Mouse (Mus musculus) neural tube, embryonic 13.5 days (tissue): ENCODE measurements at regions not wholly inside any gene's neighbourhood (a gene's known extent, or its start where the extent isn't known, plus 50 kb on each side); places are given as distances from the start of the nearest gene placed in this dataset.

ENCODE experiments used
- ATAC-seq: fragments of 200-750 bp; cut with Nextera tagmentation; 2 replicates; pipeline ENCODE4 v1.8.0; 2017; ENCODE audit warnings: low read depth, mild to moderate bottlenecking, moderate TSS enrichment, moderate library complexity
- H3K27ac ChIP-seq: fragments of 300-500 bp; sonication (generic); replicated peaks from 2 replicates; pipeline ENCODE4 v1.5.1; 2015; ENCODE audit warnings: moderate library complexity, mild to moderate bottlenecking, inconsistent platforms
- H3K27me3 ChIP-seq: fragments of 300-500 bp; sonication (generic); 2 replicates; pipeline ENCODE4 v1.6.1; 2015; ENCODE audit warnings: mild to moderate bottlenecking, inconsistent platforms
- H3K36me3 ChIP-seq: fragments of 300-500 bp; sonication (generic); 2 replicates; pipeline ENCODE4 v1.6.1; 2015; ENCODE audit warnings: mild to moderate bottlenecking, inconsistent platforms
- H3K4me1 ChIP-seq: fragments of 300-500 bp; sonication (generic); replicated peaks from 2 replicates; pipeline ENCODE4 v1.6.1; 2015; ENCODE audit warnings: inconsistent platforms
- H3K4me2 ChIP-seq: fragments of 300-500 bp; sonication (generic); 2 replicates; pipeline ENCODE4 v1.6.1; 2015; ENCODE audit warnings: inconsistent platforms, mild to moderate bottlenecking, moderate library complexity
- H3K4me3 ChIP-seq: fragments of 300-500 bp; sonication (generic); 2 replicates; pipeline ENCODE4 v1.5.1; 2015; ENCODE audit warnings: mild to moderate bottlenecking, inconsistent platforms
- H3K9ac ChIP-seq: fragments of 300-500 bp; sonication (generic); 2 replicates; pipeline ENCODE4 v1.6.1; 2015; ENCODE audit warnings: moderate library complexity, mild to moderate bottlenecking, inconsistent platforms
- H3K9me3 ChIP-seq: fragments of 300-500 bp; sonication (generic); 2 replicates; pipeline ENCODE4 v1.6.1; 2016; ENCODE audit warnings: inconsistent platforms
- WGBS: fragments of 180-500 bp; shearing (Covaris S2); methylation state at CpG from one replicate; pipeline ENCODE4 v1.1.7; 2015; 5-methylcytosine and 5-hydroxymethylcytosine counted together

DNA sequence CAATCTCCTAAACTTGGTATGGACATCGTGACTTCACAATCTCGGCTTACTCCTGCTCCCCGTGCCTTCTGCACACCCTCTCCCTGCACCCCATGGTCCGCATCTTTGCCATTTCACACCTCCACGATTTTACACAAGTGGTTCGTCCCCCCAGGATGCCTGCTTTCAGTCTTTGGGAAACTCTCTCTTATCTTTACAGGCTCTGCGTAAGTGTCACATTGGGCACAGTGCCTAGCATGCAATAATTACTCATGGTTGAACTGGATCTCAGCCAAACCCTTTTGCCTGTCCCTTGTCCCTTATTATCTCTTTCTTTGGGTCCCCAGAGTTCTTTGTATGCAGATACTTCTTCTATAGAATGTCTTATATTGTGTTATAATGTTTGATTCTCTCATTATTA is 166.2 kb upstream of the Habp2 start:
- no peak overlapping the region for H3K9ac ChIP-seq
- H3K4me2 ChIP-seq, result no peak overlapping the region
- H3K9me3 ChIP-seq, result 0 out of 2 replicates have a peak, but pooled peaks cover 7% of the 10 kb centered on the region
- H3K4me1 ChIP-seq, result peaks cover 9% of the 10 kb centered on the region
- H3K27ac ChIP-seq, result no peak overlapping the region
- ATAC-seq, result no peak
- H3K27me3 ChIP-seq, result no peaks in the 10 kb centered on the region
- 81% methylated on average over 7 of the region's 7 CpGs for WGBS
- no peak overlapping the region for H3K4me3 ChIP-seq
- no peaks in the 10 kb centered on the region for H3K36me3 ChIP-seq

DNA sequence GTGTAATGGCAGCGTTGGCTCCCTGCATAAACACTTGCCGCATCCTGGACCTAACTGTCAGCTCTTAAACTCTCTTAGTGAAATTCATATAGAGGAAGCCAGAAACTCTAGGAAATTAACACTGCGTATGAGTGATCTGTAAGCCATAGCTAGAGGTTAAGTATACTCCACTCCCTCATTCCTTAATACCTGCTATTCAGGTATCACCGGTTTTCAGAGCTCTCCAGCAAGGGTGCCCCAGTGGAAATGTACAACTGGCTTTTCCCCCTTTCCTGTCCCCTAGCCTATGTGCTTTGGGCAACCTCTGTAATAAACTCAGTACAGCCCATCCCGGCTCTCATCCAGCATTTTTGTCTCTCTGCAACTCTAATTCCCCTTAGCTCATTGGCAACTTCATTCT is 164.8 kb upstream of the Habp2 start:
- Histone ChIP-seq H3K4me3 (no peak overlapping the region), H3K27ac (no peak overlapping the region), H3K4me1 (no peaks in the 10 kb centered on the region), H3K9me3 (0 out of 2 replicates have a peak, but pooled peaks cover 7% of the 10 kb centered on the region), H3K36me3 (no peaks in the 10 kb centered on the region), H3K27me3 (peaks cover 3% of the 10 kb centered on the region; the same call in 1 of the 2 replicates), H3K4me2 (no peak overlapping the region), H3K9ac (no peak overlapping the region)
- ATAC-seq, result no peak
- WGBS, result 91% methylated on average over 5 of the region's 5 CpGs

DNA sequence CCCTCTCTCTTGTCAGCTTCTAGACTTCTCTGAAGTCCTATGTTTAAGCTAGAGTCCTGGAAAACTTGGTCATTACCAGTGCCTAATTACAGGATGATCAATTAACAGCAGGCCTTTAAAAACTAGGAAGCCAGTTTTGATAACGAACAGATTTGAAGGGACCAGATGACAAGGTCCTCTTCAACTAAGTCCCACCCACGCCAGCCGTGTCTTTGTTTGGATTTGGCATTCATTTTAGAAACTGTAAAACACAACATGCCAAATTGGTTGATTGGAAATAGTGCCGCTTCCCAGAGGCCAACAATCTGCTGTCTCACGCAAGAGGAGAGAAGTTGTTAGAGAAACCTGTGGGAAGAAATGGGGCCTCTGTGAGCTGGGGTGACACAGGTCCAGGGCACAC is 155.4 kb upstream of the Habp2 start:
- no peak for ATAC-seq
- peaks cover 32% of the 10 kb centered on the region for H3K4me1 ChIP-seq
- WGBS, result 75% methylated on average over 5 of the region's 5 CpGs
- no peak overlapping the region for H3K4me2 ChIP-seq
- H3K9me3 ChIP-seq, result no peaks in the 10 kb centered on the region
- no peak overlapping the region for H3K4me3 ChIP-seq
- no peaks in the 10 kb centered on the region for H3K36me3 ChIP-seq
- H3K27me3 ChIP-seq, result peaks cover 48% of the 10 kb centered on the region
- no peak overlapping the region for H3K27ac ChIP-seq
- no peak overlapping the region for H3K9ac ChIP-seq

DNA sequence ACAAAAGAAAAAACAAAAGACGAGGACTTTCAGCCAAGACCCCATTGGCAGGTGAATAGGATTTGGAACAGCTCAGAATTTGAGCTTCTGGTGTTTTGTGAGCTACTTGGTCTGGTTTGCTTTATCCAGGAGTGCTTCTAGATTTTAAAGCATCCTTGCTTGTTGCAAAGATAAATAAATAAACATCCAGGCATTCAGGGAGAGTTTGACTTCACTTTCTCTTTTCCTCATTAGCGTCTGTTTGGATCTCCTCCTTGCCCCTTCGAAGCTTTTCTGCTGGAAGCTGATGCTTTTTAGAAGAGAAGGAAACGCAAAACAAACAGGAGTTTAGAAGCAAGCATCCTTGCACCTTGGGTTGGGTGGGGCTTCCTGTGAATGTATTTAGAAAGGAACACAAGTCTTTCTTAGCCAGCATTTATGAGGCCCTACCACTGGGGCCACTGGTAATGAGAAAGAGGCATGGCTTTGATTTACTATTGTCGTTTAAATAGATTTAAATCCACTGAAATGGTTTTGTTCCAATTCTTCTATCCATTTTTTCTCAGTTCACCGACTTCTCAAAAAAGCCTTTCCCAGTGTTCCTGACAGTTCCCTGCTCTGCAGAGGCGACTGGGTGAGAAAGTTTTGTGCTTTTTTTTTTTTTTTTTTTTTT is 153.9 kb upstream of the Habp2 start:
- no peaks in the 10 kb centered on the region for H3K36me3 ChIP-seq
- ATAC-seq, result no peak
- H3K9me3 ChIP-seq, result no peaks in the 10 kb centered on the region
- peaks cover 53% of the 10 kb centered on the region for H3K27me3 ChIP-seq
- no peak overlapping the region for H3K27ac ChIP-seq
- WGBS, result 5% methylated on average over 7 of the region's 7 CpGs
- H3K4me2 ChIP-seq, result 0 out of 2 replicates have a peak overlapping the region, but pooled peaks have one; percentile 7
- H3K4me3 ChIP-seq, result no peak overlapping the region
- H3K4me1 ChIP-seq, result peaks cover 32% of the 10 kb centered on the region
- no peak overlapping the region for H3K9ac ChIP-seq

DNA sequence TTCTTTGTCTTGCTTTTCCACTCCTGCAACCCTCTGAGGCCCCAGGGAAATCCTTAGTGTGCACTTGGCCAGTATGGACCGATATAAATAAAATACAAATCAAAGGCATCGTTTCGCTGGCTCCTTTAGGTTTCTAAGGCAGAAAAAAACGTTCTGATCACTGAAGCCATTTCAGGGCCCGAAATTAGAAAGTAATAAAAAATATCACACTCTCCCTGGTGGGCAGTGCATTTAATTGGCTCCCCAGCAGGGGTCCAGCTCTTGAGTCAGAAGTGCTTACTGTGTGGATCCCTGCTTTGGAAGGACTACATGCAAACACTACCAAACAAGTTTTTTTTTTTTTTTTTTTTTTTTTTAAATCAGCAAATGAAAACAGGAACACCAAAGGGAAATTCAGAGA is 153.4 kb upstream of the Habp2 start:
- Histone ChIP-seq H3K9ac (no peak overlapping the region), H3K4me1 (peaks cover 32% of the 10 kb centered on the region), H3K36me3 (no peaks in the 10 kb centered on the region), H3K4me2 (no peak overlapping the region), H3K27ac (no peak overlapping the region), H3K27me3 (peaks cover 53% of the 10 kb centered on the region), H3K4me3 (no peak overlapping the region), H3K9me3 (no peaks in the 10 kb centered on the region)
- no peak for ATAC-seq
- WGBS, result 3% methylated on average over 5 of the region's 5 CpGs

DNA sequence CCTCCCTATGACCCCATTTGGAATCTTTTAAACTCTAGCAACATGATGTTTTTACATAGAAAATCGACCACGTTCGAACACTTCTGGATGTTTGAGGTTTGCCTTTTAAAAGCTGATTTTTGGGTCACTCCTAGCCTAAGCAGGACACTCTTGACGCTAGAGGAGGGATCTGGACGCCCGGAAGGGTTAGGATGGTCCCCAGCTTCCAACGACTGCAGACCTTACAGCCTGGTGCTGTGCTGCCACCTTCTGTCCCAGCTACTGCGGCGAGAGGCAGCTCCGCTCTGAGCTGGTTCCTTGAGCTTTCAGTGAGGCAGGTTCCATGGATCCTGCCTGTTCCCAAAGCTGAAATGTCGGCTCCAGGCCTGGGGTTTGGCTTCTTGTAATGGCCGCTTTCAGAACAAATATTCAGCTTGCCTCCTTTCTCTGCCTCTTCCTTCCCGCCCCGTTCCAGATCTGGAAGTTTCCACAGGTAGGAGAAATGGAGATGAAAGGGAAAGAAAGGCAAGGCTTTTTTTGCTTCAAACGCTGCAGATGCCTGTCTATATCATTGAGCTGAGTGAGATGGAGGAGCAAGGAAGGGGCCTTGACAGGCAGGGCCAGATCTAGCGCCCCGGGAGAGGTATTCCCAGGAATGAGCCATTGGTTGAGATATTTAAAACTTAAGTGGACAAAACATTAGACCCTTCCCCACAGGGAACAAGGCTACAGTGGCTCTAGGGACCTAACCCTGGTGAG is 152.7 kb upstream of the Habp2 start:
- Histone ChIP-seq H3K36me3 (no peaks in the 10 kb centered on the region), H3K4me3 (no peak overlapping the region), H3K4me1 (peaks cover 32% of the 10 kb centered on the region), H3K4me2 (peak overlapping the region; percentile 32), H3K9ac (no peak overlapping the region), H3K27me3 (peaks cover 53% of the 10 kb centered on the region), H3K9me3 (no peaks in the 10 kb centered on the region), H3K27ac (no peak overlapping the region)
- peak; percentile 89 for ATAC-seq
- WGBS, result 13% methylated on average over 17 of the region's 17 CpGs

DNA sequence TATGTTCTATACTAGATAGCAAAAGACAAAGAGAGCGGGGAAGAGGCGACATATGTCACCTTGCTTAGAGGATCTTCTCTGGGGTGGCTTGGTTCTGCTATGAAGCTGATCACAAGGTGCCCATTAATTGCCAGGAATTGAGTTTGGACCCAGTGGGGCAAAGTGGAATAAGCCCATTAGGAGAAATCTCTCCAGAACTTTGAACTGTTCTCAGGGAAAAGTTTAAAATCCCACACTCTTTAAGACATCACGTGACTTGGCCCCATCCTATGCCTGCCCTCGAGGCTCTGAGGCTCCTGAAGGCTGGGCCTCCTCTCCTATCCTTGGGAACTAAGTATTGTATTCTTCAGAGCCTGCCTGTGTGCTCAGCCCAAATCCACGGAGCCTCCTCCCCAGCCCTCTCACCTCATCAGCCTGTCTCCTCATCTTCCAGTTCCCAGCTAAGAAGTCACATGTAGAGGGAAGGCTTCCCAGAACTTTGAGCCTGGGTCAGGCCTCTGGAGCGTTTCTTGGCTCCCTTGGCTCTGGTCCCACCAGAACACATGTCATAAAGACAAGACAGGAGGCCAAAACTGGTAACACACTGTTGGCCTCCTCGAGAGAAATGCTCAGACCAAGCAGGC is 151.5 kb upstream of the Habp2 start:
- Histone ChIP-seq H3K9ac (no peak overlapping the region), H3K27ac (no peak overlapping the region), H3K4me3 (no peak overlapping the region), H3K36me3 (no peaks in the 10 kb centered on the region), H3K4me1 (peaks cover 32% of the 10 kb centered on the region), H3K9me3 (no peaks in the 10 kb centered on the region), H3K4me2 (no peak overlapping the region), H3K27me3 (peaks cover 49% of the 10 kb centered on the region)
- no peak for ATAC-seq
- 82% methylated on average over 7 of the region's 7 CpGs for WGBS

DNA sequence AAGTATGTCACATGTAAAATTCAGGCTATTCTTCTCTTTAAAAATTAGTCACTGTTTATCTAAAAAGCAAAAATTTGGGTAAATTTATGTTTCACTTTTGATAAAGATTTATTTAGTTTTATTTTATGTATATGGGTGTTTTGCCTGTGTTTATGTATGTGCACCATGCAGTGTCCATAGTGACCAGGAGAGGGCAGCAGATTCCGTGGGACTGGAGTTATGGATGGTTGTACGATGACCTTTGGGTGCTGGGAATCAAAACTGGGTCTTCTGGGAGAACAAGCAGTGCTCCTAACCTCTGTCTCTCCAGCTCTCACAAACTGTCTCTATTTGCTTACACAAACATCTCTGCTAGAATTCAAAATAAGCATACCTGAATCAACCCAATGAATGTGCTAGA is 146.4 kb upstream of the Habp2 start:
- no peak overlapping the region for H3K4me2 ChIP-seq
- H3K36me3 ChIP-seq, result no peaks in the 10 kb centered on the region; the same call in 1 of the 2 replicates
- H3K4me1 ChIP-seq, result no peaks in the 10 kb centered on the region
- H3K27me3 ChIP-seq, result peaks cover 21% of the 10 kb centered on the region
- H3K9me3 ChIP-seq, result peaks cover 16% of the 10 kb centered on the region; the same call in 1 of the 2 replicates
- no peak overlapping the region for H3K4me3 ChIP-seq
- H3K27ac ChIP-seq, result no peak overlapping the region
- no peak for ATAC-seq
- H3K9ac ChIP-seq, result no peak overlapping the region
- WGBS, result 86% methylated on average over 2 of the region's 2 CpGs

DNA sequence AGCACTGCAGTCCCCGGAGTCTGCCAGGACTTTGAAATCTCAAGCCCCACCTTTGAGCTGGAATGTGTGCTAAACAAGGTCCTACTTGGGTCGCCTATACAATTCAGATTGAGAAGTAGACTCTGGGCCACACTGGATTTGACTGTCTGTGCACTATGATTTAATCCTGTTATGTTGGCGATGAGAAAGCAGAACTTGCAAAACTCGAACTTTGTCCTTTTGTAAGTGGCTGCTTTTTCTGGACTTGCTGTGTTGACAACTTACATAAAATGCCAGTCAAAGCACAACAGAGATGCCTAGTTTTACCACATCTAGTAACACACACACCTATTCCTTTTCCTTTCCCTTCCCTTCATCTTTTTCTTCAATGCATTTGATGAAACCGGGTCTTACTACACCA is 142.7 kb upstream of the Habp2 start:
- ATAC-seq, result no peak
- WGBS, result 83% methylated on average over 5 of the region's 5 CpGs
- Histone ChIP-seq H3K27ac (no peak overlapping the region), H3K27me3 (no peaks in the 10 kb centered on the region), H3K4me3 (no peak overlapping the region), H3K9me3 (peaks cover 16% of the 10 kb centered on the region; the same call in 1 of the 2 replicates), H3K4me1 (no peaks in the 10 kb centered on the region), H3K9ac (no peak overlapping the region), H3K4me2 (no peak overlapping the region), H3K36me3 (no peaks in the 10 kb centered on the region; the same call in 1 of the 2 replicates)

DNA sequence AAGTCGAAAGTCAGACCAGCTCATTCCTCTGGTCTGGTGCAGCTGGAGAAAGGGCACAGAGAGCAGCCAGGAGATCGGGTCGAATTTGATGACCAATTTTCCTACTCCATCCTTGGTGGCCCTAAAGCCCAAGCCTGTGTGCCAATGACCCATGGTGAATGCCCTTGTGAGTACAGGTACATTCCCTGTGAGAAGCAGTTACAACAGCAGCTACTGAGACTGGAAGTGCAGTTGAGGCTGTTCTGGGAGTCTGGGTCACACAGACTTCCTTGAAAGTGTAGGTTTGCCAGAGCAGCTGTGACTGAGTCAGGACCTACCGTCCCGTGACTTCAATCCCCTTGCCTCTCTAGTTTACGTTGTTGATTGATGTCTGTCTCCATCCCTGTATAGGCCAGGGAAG is 129.8 kb upstream of the Habp2 start:
- WGBS, result 66% methylated on average over 6 of the region's 6 CpGs
- no peaks in the 10 kb centered on the region for H3K27me3 ChIP-seq

DNA sequence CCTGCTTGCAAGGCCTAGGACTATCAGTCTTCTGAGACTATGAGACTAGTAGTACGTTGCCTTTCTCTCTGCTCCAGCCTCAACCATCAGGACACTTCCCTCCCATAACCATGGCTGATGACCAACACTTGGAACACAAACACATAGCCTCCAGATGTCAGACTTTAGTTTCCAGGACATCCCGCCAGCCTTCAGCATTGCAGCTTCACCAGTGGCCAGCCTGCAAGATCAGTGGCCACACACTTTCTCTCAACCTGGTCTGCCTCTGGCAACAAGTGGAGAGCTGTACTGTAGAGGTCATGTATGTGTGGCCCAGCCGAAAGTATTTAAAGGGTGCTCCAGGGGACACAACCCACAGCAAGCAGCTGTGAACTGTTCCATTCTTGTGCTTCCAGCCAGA is 124.8 kb upstream of the Habp2 start:
- 85% methylated on average over 3 of the region's 3 CpGs for WGBS
- no peak overlapping the region for H3K4me2 ChIP-seq
- ATAC-seq, result no peak
- H3K4me3 ChIP-seq, result no peak overlapping the region
- H3K27me3 ChIP-seq, result no peaks in the 10 kb centered on the region
- no peak overlapping the region for H3K9ac ChIP-seq
- H3K9me3 ChIP-seq, result no peaks in the 10 kb centered on the region
- no peaks in the 10 kb centered on the region for H3K4me1 ChIP-seq
- H3K27ac ChIP-seq, result no peak overlapping the region
- no peaks in the 10 kb centered on the region for H3K36me3 ChIP-seq

More for the DNA sequence above, 129.8 kb upstream of the Habp2 start:
- ATAC-seq, result no peak
- H3K4me2 ChIP-seq, result no peak overlapping the region
- H3K4me1 ChIP-seq, result no peaks in the 10 kb centered on the region
- no peak overlapping the region for H3K4me3 ChIP-seq
- no peaks in the 10 kb centered on the region for H3K9me3 ChIP-seq
- H3K27ac ChIP-seq, result no peak overlapping the region
- no peaks in the 10 kb centered on the region for H3K36me3 ChIP-seq
- H3K9ac ChIP-seq, result no peak overlapping the region
